Comparison of ENCODE assay signal across 10 mouse cellular contexts in the genomic region with DNA sequence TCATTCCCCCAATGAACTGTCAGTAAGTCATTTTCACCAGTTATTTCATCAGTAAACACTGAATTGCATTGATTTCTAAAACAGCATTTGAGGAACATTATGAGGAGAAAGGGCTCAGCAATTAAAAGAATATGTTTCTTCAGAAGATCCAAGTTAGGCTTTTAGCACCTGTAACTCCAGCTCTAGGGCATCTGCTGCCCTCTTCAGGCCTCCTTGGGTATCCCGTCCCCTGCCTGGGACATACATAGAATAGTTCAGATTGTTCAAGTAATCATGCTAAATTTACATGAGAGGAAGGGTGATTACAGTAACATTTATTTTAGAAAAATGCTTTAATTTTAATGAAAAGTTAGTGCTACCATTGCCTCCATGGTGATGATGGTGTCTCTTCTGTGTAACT. TPM values are rescaled to one million over a fixed set of nuclear protein-coding genes. Genes with fewer than 3 reads are reported as not detected.
A peak's percentile ranks its signal among the peaks of the same experiment; 100 is the strongest.
DNase-seq lines count a peak whose midpoint lies in the region; ATAC-seq and TF ChIP-seq lines count a peak whose summit lies in the region.
"Had no signal": no experiment of that assay in that cellular context is flagged by ENCODE, and none has a peak within 500 bp of the region (broad histone marks: within the 10 kb centered on the region; RNA-seq: fewer than 3 reads in every experiment).

No protein-coding gene starts in this region.

- no peak overlapping the region for H3K27ac ChIP-seq in forebrain, embryonic 14.5 days (ENCODE audit: low read depth, low read length)
- H3K27ac ChIP-seq in forebrain, embryonic 10.5 days = no peak overlapping the region
- no peak overlapping the region for H3K27ac ChIP-seq in forebrain, postnatal 0 days (ENCODE audit: low read depth, low read length)
- H3K27ac ChIP-seq in limb, embryonic 14.5 days (replicated peaks; ENCODE audit: low read depth, low read length) = no peak overlapping the region
- H3K27ac ChIP-seq: embryonic facial prominence, embryonic 12.5 days had no signal

- H3K9ac ChIP-seq in forebrain, embryonic 14.5 days (ENCODE audit: low read length) = no peak overlapping the region
- no peak overlapping the region for H3K9ac ChIP-seq in forebrain, postnatal 0 days
- no peak overlapping the region for H3K9ac ChIP-seq in limb, embryonic 14.5 days (ENCODE audit: low read depth, low read length, severe bottlenecking)
- H3K9ac ChIP-seq: embryonic facial prominence, embryonic 12.5 days had no signal

- H3K27me3 ChIP-seq in forebrain, embryonic 14.5 days (replicated peaks; ENCODE audit: control insufficient read depth, insufficient read depth, low read length) = no peaks in the 10 kb centered on the region
- H3K27me3 ChIP-seq in forebrain, embryonic 10.5 days (ENCODE audit: poor library complexity, severe bottlenecking) = no peaks in the 10 kb centered on the region
- no peaks in the 10 kb centered on the region for H3K27me3 ChIP-seq in forebrain, postnatal 0 days (ENCODE audit: insufficient read depth, low read length)
- no peaks in the 10 kb centered on the region for H3K27me3 ChIP-seq in limb, embryonic 14.5 days (ENCODE audit: control insufficient read depth, insufficient read depth, low read length)
- H3K27me3 ChIP-seq: embryonic facial prominence, embryonic 12.5 days; megakaryocyte, embryonic 14.5 days had no signal

- WGBS in forebrain, embryonic 14.5 days = 74% methylated on average over 1 of the region's 1 CpGs
- 80% methylated on average over 1 of the region's 1 CpGs for WGBS in forebrain, embryonic 10.5 days
- whole genome bisulfite sequencing in forebrain, postnatal 0 days = 70% methylated on average over 1 of the region's 1 CpGs
- 65% methylated on average over 1 of the region's 1 CpGs for WGBS in limb, embryonic 14.5 days

- peak; percentile 71 for TF ChIP-seq CTCF in forebrain, postnatal 0 days (IDR thresholded peaks at IDR 0.05; ENCODE audit: low read depth)

- peak; percentile 51 for DNase-seq in forebrain, embryonic 14.5 days (ENCODE audit: low spot score)
- no peak for DNase-seq in forebrain, embryonic 10.5 days (ENCODE audit: extremely low spot score, low spot score)
- peak; percentile 75 for DNase-seq in 416B (ENCODE audit: low read depth)
- DNase-seq in T-cell, adult 2 months (ENCODE audit: low spot score) = peak; percentile 34
- DNase-seq in forebrain, postnatal 0 days = peak; percentile 51
- DNase-seq in limb, embryonic 14.5 days (ENCODE audit: low spot score) = peak; percentile 9
- DNase-seq in retina, postnatal 1 day = peak; percentile 48
- DNase-seq in right cerebral cortex, postnatal 36 days (ENCODE audit: low spot score in 2 of 2) = no peak

- ATAC-seq in forebrain, embryonic 14.5 days = peak; percentile 71
- ATAC-seq in forebrain, postnatal 0 days = peak; percentile 66; the same call in 1 of the 2 replicates
- no peak for ATAC-seq in limb, embryonic 14.5 days (ENCODE audit: low FRiP score, low read depth)

- no peak overlapping the region for H3K4me3 ChIP-seq in forebrain, embryonic 14.5 days (ENCODE audit: low read depth, low read length)
- H3K4me3 ChIP-seq in forebrain, embryonic 10.5 days = no peak overlapping the region
- no peak overlapping the region for H3K4me3 ChIP-seq in forebrain, postnatal 0 days (ENCODE audit: low read depth, low read length)
- no peak overlapping the region for H3K4me3 ChIP-seq in limb, embryonic 14.5 days (replicated peaks; ENCODE audit: low read length)
- H3K4me3 ChIP-seq: embryonic facial prominence, embryonic 12.5 days; megakaryocyte, embryonic 14.5 days had no signal

- H3K9me3 ChIP-seq in forebrain, embryonic 14.5 days (replicated peaks; ENCODE audit: control insufficient read depth, low read length) = no peaks in the 10 kb centered on the region
- H3K9me3 ChIP-seq in forebrain, embryonic 10.5 days = no peaks in the 10 kb centered on the region
- no peaks in the 10 kb centered on the region for H3K9me3 ChIP-seq in forebrain, postnatal 0 days (ENCODE audit: low read length)
- H3K9me3 ChIP-seq in limb, embryonic 14.5 days (ENCODE audit: control insufficient read depth, low read length) = no peaks in the 10 kb centered on the region
- H3K9me3 ChIP-seq: embryonic facial prominence, embryonic 12.5 days; megakaryocyte, embryonic 14.5 days had no signal

- no peaks in the 10 kb centered on the region for H3K4me1 ChIP-seq in forebrain, embryonic 14.5 days (ENCODE audit: control insufficient read depth, insufficient read depth, low read length)
- no peaks in the 10 kb centered on the region for H3K4me1 ChIP-seq in forebrain, embryonic 10.5 days
- H3K4me1 ChIP-seq in forebrain, postnatal 0 days (ENCODE audit: insufficient read depth) = no peaks in the 10 kb centered on the region
- no peaks in the 10 kb centered on the region for H3K4me1 ChIP-seq in limb, embryonic 14.5 days (ENCODE audit: control insufficient read depth, insufficient read depth, low read length)
- H3K4me1 ChIP-seq: embryonic facial prominence, embryonic 12.5 days had no signal

- H3K36me3 ChIP-seq in forebrain, embryonic 14.5 days (ENCODE audit: control insufficient read depth, insufficient read depth, low read length) = no peaks in the 10 kb centered on the region
- H3K36me3 ChIP-seq in forebrain, embryonic 10.5 days (replicated peaks) = peaks cover 18% of the 10 kb centered on the region
- H3K36me3 ChIP-seq in forebrain, postnatal 0 days (ENCODE audit: insufficient read depth) = no peaks in the 10 kb centered on the region; the same call in 1 of the 2 replicates
- H3K36me3 ChIP-seq in limb, embryonic 14.5 days (ENCODE audit: control insufficient read depth, insufficient read depth, low read length) = peaks cover 15% of the 10 kb centered on the region
- H3K36me3 ChIP-seq: embryonic facial prominence, embryonic 12.5 days had no signal

- TF ChIP-seq POLR2A in limb, embryonic 14.5 days (IDR thresholded peaks at IDR 0.05; ENCODE audit: borderline replicate concordance, extremely low read depth, insufficient read depth, insufficient read length) = no peak

- H3K4me2 ChIP-seq in forebrain, embryonic 14.5 days (ENCODE audit: low read length) = no peak overlapping the region
- H3K4me2 ChIP-seq in forebrain, postnatal 0 days (ENCODE audit: low read depth) = no peak overlapping the region
- H3K4me2 ChIP-seq in limb, embryonic 14.5 days (replicated peaks; ENCODE audit: low read depth, low read length, severe bottlenecking) = no peak overlapping the region
- H3K4me2 ChIP-seq: embryonic facial prominence, embryonic 12.5 days had no signal

RNA-seq across cellular contexts. Expression of a gene that starts 28.0 kb away (rescaled TPM):
- 21.3 and 22.7 TPM in 2 replicates for polyA plus RNA-seq in forebrain, embryonic 14.5 days (2014; fragmentation: Nextera tagmentation; extraction: Ambion mirVana)
- polyA plus RNA-seq in forebrain, embryonic 10.5 days (2016; fragmentation: Nextera tagmentation; extraction: Ambion mirVana) = 25.9 and 27.0 TPM in 2 replicates
- total RNA-seq in forebrain, postnatal 0 days (2014; rRNA removed) = 50.9 and 57.4 TPM in 2 replicates
- polyA plus RNA-seq in forebrain, postnatal 0 days (2015; fragmentation: Nextera tagmentation; extraction: Ambion mirVana) = 6.1 and 7.8 TPM in 2 replicates
- polyA plus RNA-seq in limb, embryonic 14.5 days (2012; rRNA removed) = 43.7 and 46.1 TPM in 2 replicates
- polyA plus RNA-seq in limb, embryonic 14.5 days (2014; fragmentation: Nextera tagmentation; extraction: Ambion mirVana) = 28.6 and 31.3 TPM in 2 replicates

Comparison
In these comparisons a context has a peak if more than half of its experiments do, and no peak if none do; other contexts are left out.
1. DNase-seq: peak in forebrain, embryonic 14.5 days (single experiment), 416B (single experiment), T-cell, adult 2 months (single experiment), forebrain, postnatal 0 days (single experiment), limb, embryonic 14.5 days (single experiment) and retina, postnatal 1 day (single experiment); none in forebrain, embryonic 10.5 days (single experiment) and right cerebral cortex, postnatal 36 days (0 of 2).